Mouse (Mus musculus): ENCODE results near the gene Sun5. TPM values are rescaled to one million over a fixed set of nuclear protein-coding genes. Genes with fewer than 3 reads are reported as not detected.

The Sun5 gene
- not detected for total RNA-seq (2021)
- long read RNA-seq, experiment 1: 0 reads
- long read RNA-seq, experiment 2: 0 reads

- Histone ChIP-seq H3K27ac (no peak within 1 kb of the TSS), H3K4me3 (no peak within 1 kb of the TSS)
- DNase-seq: no peak
- no peak for TF ChIP-seq CTCF (IDR thresholded peaks at IDR 0.05)
- intact Hi-C loops (cut with DNase I): no loop called here
Observed at GRCm38 (mm10) chr2:153870984-153871383, at the start of gene Sun5. TSS of gene Sun5 (minus strand) at chr2:153871084.

DNA sequence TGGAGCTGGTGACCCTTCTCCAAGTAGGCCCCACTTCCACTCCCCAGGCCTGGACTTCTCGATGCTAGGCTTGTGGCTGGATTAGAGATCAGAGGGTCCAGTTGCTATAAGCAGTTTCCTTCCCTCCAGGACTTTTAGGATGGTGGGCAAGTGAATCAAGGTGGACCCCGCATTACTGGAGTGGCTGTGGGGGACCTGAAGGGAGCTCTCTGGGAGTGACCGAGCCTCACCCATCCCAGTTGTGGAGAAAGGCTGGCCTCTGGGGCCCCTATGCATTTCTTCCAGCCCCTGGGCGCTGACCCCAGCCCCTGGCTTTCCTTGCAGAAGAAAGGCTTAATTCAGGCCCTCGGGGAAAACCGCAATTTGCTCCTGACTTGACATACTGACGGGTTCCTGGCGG, 47.0 kb upstream of the Sun5 start, which contains the start of gene Bpifb3:
Gene Bpifb3 (plus strand): TSS at position 301 of the 400 bp plus-strand sequence.
- TF ChIP-seq CTCF (IDR thresholded peaks at IDR 0.05): no peak
- DNase-seq: no peak
- intact Hi-C loops (cut with DNase I): no loop called here
- no peak within 1 kb of the TSS for H3K4me3 ChIP-seq
- H3K27ac ChIP-seq: no peak within 1 kb of the TSS

DNA sequence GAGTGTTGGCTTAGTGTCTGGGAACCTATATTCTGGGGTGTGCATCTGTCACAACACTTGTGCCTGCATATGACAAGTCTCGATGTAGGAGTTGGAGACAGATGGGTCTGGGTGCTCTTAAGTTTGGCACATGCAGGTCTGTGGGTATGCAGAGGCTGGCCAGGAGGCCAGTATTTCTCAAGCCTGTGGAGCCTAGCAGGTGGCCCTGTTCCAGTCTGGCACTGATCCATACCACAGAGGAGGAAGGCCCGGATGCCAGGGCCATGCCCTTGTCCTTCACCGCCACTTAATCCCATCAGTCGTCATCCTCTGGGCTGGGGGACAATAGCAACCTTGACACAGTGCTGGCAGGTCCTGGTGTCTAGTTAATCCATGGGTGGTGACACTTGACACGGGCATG, 43.3 kb upstream of the Sun5 start:
- TF ChIP-seq CTCF (IDR thresholded peaks at IDR 0.05): no peak
- H3K4me3 ChIP-seq: no peak overlapping the region
- H3K27ac ChIP-seq: no peak overlapping the region
- intact Hi-C loops (cut with DNase I): no loop called here
- peak; percentile 56 for DNase-seq

DNA sequence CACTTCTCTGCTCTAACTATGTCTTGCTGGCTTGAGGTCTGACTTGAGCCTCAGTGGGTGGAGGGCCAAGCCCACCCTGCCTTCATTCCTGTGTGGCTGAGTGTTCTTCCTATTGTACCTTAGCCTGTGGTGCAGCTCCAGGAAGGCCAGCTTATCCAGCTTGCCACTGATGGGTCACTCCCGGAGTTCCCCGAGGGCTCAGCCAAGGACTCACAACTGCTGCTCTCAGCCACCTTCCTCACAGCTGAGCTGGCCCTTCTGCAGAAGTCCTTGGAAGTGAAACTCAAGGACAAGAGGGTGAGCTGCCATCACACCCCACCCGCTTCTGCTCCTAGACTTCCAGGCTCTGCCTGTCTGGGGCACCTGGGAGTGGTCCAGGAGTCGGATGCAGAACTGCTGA, 35.7 kb upstream of the Sun5 start:
- intact Hi-C loops (cut with DNase I): no loop called here
- H3K27ac ChIP-seq: no peak overlapping the region
- DNase-seq: no peak
- H3K4me3 ChIP-seq: no peak overlapping the region
- TF ChIP-seq CTCF (IDR thresholded peaks at IDR 0.05): no peak

GRCm38 (mm10) chr2:153902726-153903125, 31.8 kb upstream of the Sun5 start:
- Histone ChIP-seq H3K27ac (no peak overlapping the region), H3K4me3 (no peak overlapping the region)
- DNase-seq: no peak
- TF ChIP-seq CTCF (IDR thresholded peaks at IDR 0.05): no peak
- intact Hi-C loops (cut with DNase I): no loop called here

DNA sequence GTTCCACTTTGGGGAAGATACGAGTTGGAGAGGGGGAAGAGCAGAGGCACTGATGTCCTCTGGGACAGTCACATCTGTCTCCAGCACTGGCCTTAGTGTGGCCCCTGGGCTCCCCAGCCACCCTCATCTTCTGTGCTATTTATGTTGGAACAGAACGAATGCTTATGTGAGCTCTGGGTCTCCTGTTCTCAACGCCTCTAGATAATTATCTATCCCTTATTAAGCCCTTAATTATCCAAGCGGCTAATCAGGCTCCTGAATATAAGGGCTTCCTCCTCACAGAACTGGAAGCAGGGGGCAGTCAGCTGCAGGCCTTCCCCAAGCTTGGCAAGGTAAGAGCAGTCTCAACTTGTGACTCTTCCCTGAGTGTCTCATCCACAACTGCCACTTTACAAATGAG, 29.2 kb upstream of the Sun5 start, which contains the start of gene Bpifb6:
Gene Bpifb6 (plus strand): TSS at position 301 of the 400 bp plus-strand sequence.
- Histone ChIP-seq H3K27ac (no peak within 1 kb of the TSS), H3K4me3 (no peak within 1 kb of the TSS)
- no peak for TF ChIP-seq CTCF (IDR thresholded peaks at IDR 0.05)
- no peak for DNase-seq
- intact Hi-C loops (cut with DNase I): no loop called here

DNA sequence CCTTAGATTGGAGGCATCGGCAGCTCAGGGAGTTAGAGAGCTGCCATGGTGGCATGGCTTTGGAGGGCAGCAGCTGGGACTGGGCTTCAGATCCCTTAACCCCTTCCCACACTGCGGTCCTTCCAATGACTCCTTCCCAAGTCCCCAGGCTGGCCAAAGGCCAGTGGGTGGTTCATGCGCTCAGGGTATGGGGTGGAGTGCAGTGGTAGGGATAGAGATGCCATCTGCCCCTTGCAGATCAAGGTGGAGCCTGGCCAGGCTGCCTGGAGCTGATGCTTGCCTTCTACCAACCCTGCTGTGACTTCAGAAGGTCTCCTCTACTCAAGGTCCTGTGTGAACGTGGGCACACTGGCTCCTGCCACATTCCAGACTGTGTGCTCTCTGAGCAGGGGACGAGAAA, 28.2 kb upstream of the Sun5 start:
- TF ChIP-seq CTCF (IDR thresholded peaks at IDR 0.05): no peak
- intact Hi-C loops (cut with DNase I): no loop called here
- no peak for DNase-seq
- Histone ChIP-seq H3K4me3 (no peak overlapping the region), H3K27ac (no peak overlapping the region)

DNA sequence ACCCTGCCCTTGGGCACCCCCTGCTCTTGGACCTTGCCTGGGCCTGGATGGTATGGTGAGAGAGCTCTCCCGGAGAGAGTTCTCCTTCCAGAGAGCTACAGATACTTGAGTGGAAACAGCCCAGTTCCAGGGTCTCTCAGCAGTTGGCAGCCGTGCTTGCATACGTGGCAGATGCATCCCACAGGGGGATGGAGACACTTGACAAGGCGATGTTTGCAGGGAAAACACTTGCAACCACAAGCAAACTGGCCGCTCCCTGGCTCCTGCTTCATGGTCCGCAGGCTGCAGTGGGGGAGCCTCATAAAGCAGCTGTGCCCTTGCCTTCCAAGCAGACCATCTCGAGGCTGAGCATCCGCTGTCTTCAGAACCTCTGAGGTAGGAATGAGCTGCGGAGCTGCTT, 3.9 kb upstream of the Sun5 start, which contains the start of gene Bpifb2:
Gene Bpifb2 (plus strand): TSS at position 301 of the 400 bp plus-strand sequence.
- TF ChIP-seq CTCF (IDR thresholded peaks at IDR 0.05): no peak
- no peak for DNase-seq

DNA sequence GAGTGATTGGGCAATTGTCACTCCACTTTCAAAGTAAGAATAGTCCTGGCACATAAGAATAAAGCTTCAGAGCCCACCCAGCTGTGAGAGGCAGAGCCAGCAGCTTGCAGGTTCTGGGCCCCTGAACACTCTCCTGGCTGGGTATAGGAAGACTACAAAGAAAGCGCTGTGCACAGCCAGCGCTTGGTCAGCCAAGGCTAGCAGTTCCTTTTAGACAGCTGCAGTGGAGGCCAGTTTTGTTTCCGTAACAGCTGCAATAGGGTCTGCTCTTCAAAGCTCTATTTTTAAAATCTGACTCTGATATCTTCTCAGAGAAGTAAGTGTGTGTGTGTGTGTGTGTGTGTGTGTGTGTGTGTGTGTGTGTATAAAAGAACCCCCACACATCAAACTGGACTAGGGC, 8.9 kb downstream of the Sun5 start:
- intact Hi-C loops (cut with DNase I): no loop called here
- Histone ChIP-seq H3K27ac (no peak overlapping the region), H3K4me3 (no peak overlapping the region)
- DNase-seq: no peak
- no peak for TF ChIP-seq CTCF (IDR thresholded peaks at IDR 0.05)

More for the DNA sequence above, 3.9 kb upstream of the Sun5 start, which contains the start of gene Bpifb2:
- intact Hi-C loops (cut with DNase I): no loop called here
- Histone ChIP-seq H3K4me3 (no peak within 1 kb of the TSS), H3K27ac (no peak within 1 kb of the TSS)

GRCm38 (mm10) chr2:153860715-153861114, 10.2 kb downstream of the Sun5 start:
- DNase-seq: no peak
- no peak overlapping the region for H3K4me3 ChIP-seq
- no peak for TF ChIP-seq CTCF (IDR thresholded peaks at IDR 0.05)
- intact Hi-C loops (cut with DNase I): no loop called here
- no peak overlapping the region for H3K27ac ChIP-seq

GRCm38 (mm10) chr2:153860315-153860714, 10.6 kb downstream of the Sun5 start:
- H3K4me3 ChIP-seq: no peak overlapping the region
- TF ChIP-seq CTCF (IDR thresholded peaks at IDR 0.05): no peak
- no peak for DNase-seq
- intact Hi-C loops (cut with DNase I): no loop called here
- no peak overlapping the region for H3K27ac ChIP-seq

- TF ChIP-seq CTCF (IDR thresholded peaks at IDR 0.05): no peak
- H3K27ac ChIP-seq: no peak overlapping the region
- intact Hi-C loops (cut with DNase I): no loop called here
- H3K4me3 ChIP-seq: no peak overlapping the region
- no peak for DNase-seq
Observed at GRCm38 (mm10) chr2:153859581-153859980, 11.3 kb downstream of the Sun5 start.

DNA sequence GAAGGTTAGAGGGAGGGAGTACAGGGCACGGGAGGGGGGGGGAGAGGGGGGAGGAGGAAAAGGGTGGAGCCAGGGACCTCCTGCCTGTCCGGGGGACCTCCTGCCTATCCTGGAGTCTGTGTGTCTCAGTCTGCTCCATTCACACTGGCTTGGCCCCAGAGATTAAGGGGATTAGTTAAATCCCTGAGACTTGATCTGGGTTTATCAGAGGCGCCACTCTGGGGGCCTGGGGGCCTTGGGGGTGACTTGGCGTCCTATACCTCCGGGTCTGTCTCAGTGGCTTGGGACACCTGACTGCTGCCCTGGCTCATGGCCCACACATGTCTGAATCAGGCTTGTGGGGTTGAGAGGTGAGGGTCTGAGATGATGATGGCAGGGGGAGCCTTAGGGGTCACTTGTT, 17.3 kb downstream of the Sun5 start:
- no peak for DNase-seq
- intact Hi-C loops (cut with DNase I): no loop called here
- H3K27ac ChIP-seq: no peak overlapping the region
- H3K4me3 ChIP-seq: no peak overlapping the region
- TF ChIP-seq CTCF (IDR thresholded peaks at IDR 0.05): no peak

DNA sequence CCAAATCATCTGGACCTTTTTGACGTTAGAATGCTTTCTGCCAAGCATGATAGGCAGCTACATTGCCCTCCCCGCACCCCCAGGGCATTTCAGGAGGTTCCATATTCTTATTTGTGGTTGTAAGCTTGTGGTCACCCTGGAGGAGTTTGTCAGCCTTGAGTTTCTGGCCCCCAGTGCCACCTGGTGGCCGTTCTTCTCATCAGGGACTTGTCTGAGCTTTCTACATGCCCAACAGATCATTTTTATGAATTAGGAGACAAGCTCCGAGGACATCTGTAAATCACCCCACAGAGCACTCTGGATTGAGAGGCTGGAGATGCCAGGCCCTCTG, 19.9 kb downstream of the Sun5 start:
- intact Hi-C loops (cut with DNase I): loop anchor here (2.0 kb wide), 1 partner anchor 182 kb away; no protein-coding TSS in a partner anchor
- Histone ChIP-seq H3K27ac (no peak overlapping the region), H3K4me3 (no peak overlapping the region)
- TF ChIP-seq CTCF (IDR thresholded peaks at IDR 0.05): peak; percentile 64
- peak; percentile 48 for DNase-seq
